Mouse (Mus musculus): ENCODE measurements around the gene Fat3.

DNA sequence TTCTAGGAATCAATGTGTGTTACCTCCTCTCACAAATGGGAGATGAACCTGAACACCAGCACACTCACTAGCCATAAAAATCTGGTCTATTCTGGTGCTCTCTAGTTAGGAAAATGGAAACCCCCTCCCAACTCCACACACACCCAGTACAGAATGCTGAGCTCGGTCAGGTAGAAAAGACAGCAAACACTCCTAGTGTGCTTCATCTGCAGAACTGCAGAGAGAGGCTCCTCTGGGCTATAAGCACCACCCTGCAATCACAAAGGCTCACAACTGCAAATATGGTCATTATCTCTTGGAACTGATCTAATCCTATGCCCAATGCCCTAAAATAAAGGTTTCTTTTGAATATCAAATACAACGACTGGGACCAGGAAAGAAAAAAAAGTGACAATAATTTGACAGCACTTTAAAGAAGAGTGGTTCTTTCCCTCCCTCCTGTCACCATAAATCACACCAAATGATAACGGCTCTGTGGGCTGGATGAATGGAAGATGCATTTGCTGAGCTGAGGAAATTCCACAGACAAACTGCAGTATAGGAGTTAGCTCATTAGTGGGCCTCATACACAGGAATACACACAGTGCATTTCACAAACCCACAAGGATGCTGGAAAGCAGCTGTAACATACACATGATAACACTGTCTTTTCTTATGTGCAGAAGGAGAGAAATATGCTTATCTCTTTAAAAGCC, 170.6 kb downstream of the Fat3 start:
- TF ChIP-seq ZC3H11A (IDR thresholded peaks at IDR 0.05; ENCODE audit: borderline replicate concordance, low read depth, low read length) (no peak), CHD2 (IDR thresholded peaks at IDR 0.05; ENCODE audit: low read depth, low read length) (no peak)

Data from ES-E14 (cell line).